Mouse (Mus musculus): ENCODE results near the gene Cdyl2.

DNA sequence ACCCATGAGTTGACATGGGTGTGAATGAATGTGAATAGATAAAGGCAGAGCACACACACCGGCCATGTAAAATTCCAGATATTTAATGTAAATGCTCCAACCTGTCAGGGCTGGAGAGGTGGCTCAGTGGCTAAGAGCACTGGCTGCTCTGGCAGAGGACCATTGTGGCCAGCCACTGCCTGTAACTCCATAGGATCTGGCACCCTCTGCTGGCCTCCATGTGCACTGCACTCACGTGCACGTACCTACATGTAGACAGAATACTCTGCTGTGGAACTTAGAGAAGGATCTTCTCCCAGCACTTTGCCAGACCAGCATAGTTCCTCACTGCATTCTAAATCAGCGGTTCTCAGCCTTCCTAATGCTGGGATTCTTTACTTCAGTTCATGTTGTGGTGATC is 130.0 kb downstream of the Cdyl2 start:
- peak; percentile 41 for TF ChIP-seq CTCF (IDR thresholded peaks at IDR 0.05)
- no peak for TF ChIP-seq EP300 (IDR thresholded peaks at IDR 0.05)

Measured in lung, postnatal 0 days (tissue).